Mouse (Mus musculus): ENCODE data around the gene Bahcc1. TPM values are rescaled to one million over a fixed set of nuclear protein-coding genes. Genes with fewer than 3 reads are reported as not detected.
A peak's percentile ranks its signal among the peaks of the same experiment; 100 is the strongest.

The Bahcc1 gene
- polyA plus RNA-seq, 1 experiment from 2014 or later = 24.9 TPM

DNA sequence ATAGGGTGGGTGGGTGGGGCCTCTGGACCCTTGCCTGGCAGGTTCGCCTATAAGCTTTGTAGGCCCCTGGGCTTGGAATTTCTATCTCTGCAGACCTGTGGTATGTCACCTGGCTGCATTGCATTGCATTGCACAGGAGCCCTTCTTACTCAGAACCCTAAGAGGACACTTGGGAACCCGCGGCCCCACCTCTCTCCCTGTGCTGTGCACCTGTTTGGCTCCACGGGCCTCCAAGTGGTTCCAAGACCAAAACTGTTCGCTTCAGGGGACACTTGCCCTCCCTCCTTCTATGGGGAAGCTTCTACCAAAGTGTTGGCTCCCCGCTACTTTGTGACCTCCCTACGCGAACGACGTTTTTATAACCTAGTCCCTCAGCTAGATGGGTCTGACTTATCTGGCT, 78.8 kb downstream of the Bahcc1 start:
- Histone ChIP-seq H3K27ac (replicated peaks; ENCODE audit: low read depth, low read length) (peak overlapping the region; percentile 92), H3K36me3 (ENCODE audit: control insufficient read depth, insufficient read depth, low read length) (no peaks in the 10 kb centered on the region), H3K9ac (ENCODE audit: low read length) (peak overlapping the region; percentile 76), H3K4me1 (ENCODE audit: control insufficient read depth, insufficient read depth, low read length) (peaks cover 39% of the 10 kb centered on the region), H3K27me3 (ENCODE audit: control insufficient read depth, insufficient read depth, low read length) (no peaks in the 10 kb centered on the region), H3K9me3 (ENCODE audit: control insufficient read depth, low read length) (no peaks in the 10 kb centered on the region), H3K4me3 (ENCODE audit: low read depth, low read length) (peak overlapping the region; percentile 32), H3K4me2 (ENCODE audit: low read depth, severe bottlenecking) (peak overlapping the region; percentile 72)
- ATAC-seq (ENCODE audit: insufficient number of reproducible peaks, low FRiP score, low TSS enrichment, low read depth) (no peak), DNase-seq (ENCODE audit: low spot score) (no peak)
- 35% methylated on average over 10 of the region's 10 CpGs for WGBS

- no peak overlapping the region for H3K4me3 ChIP-seq (ENCODE audit: low read depth, low read length)
- H3K36me3 ChIP-seq (ENCODE audit: control insufficient read depth, insufficient read depth, low read length) = no peaks in the 10 kb centered on the region
- DNase-seq (ENCODE audit: low spot score) (no peak), ATAC-seq (ENCODE audit: insufficient number of reproducible peaks, low FRiP score, low TSS enrichment, low read depth) (no peak)
- no peaks in the 10 kb centered on the region for H3K9me3 ChIP-seq (ENCODE audit: control insufficient read depth, low read length)
- H3K9ac ChIP-seq (ENCODE audit: low read length) = no peak overlapping the region
- no peak overlapping the region; the same call in 1 of the 2 replicates for H3K4me2 ChIP-seq (ENCODE audit: low read depth, severe bottlenecking)
- H3K4me1 ChIP-seq (ENCODE audit: control insufficient read depth, insufficient read depth, low read length) = peaks cover 39% of the 10 kb centered on the region
- peak overlapping the region; percentile 92; the same call in 1 of the 2 replicates for H3K27ac ChIP-seq (replicated peaks; ENCODE audit: low read depth, low read length)
- no peaks in the 10 kb centered on the region for H3K27me3 ChIP-seq (ENCODE audit: control insufficient read depth, insufficient read depth, low read length)
- 53% methylated on average over 6 of the region's 6 CpGs for WGBS
These were observed 79.3 kb downstream of the Bahcc1 start for GRCm38 (mm10) chr11:120312069-120312468.

DNA sequence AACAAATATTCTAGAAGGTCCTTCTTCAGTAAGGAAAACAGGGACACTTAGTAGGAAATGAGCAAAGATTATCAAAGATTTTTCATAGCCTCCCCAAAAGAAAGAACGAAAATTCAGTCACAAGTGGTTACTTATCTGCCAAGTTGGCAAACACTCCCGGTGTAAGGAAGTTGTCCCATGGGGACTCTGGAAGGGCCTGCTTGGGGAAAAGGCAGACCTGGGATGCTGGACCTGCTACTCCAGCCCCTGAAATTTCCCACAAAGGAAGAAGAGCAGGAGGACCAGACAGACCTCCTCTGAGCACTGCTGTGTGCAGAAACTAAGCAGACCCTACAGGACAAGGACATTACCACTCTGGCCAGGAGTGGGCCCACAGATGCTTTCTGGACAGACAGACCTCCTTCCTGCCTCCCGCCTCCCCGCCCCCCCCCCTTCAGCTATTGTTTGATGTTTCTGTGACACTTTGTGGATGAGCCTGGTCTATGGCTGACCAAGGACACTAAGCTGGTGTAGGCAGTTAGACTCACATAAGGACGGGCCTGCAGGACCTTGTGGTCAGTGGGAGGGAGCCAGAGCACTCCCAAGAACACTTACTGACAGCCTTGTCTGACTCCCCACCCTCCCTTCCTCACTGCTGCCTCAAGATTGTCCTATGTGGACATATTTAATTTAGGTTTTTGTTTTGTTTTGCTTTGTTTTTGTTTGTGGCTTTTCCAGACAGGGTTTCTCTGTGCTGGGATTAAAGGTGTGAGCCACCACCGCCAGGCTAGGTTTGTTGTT, 81.3 kb downstream of the Bahcc1 start:
- no peaks in the 10 kb centered on the region for H3K36me3 ChIP-seq (ENCODE audit: control insufficient read depth, insufficient read depth, low read length)
- ATAC-seq (ENCODE audit: insufficient number of reproducible peaks, low FRiP score, low TSS enrichment, low read depth) = no peak
- no peak for DNase-seq (ENCODE audit: low spot score)
- H3K27me3 ChIP-seq (ENCODE audit: control insufficient read depth, insufficient read depth, low read length) = no peaks in the 10 kb centered on the region
- H3K27ac ChIP-seq (replicated peaks; ENCODE audit: low read depth, low read length) = no peak overlapping the region
- no peak overlapping the region for H3K4me3 ChIP-seq (ENCODE audit: low read depth, low read length)
- H3K9me3 ChIP-seq (ENCODE audit: control insufficient read depth, low read length) = no peaks in the 10 kb centered on the region
- no peak overlapping the region for H3K4me2 ChIP-seq (ENCODE audit: low read depth, severe bottlenecking)
- H3K4me1 ChIP-seq (ENCODE audit: control insufficient read depth, insufficient read depth, low read length) = peaks cover 30% of the 10 kb centered on the region
- 55% methylated on average over 6 of the region's 6 CpGs for WGBS
- no peak overlapping the region for H3K9ac ChIP-seq (ENCODE audit: low read length)

DNA sequence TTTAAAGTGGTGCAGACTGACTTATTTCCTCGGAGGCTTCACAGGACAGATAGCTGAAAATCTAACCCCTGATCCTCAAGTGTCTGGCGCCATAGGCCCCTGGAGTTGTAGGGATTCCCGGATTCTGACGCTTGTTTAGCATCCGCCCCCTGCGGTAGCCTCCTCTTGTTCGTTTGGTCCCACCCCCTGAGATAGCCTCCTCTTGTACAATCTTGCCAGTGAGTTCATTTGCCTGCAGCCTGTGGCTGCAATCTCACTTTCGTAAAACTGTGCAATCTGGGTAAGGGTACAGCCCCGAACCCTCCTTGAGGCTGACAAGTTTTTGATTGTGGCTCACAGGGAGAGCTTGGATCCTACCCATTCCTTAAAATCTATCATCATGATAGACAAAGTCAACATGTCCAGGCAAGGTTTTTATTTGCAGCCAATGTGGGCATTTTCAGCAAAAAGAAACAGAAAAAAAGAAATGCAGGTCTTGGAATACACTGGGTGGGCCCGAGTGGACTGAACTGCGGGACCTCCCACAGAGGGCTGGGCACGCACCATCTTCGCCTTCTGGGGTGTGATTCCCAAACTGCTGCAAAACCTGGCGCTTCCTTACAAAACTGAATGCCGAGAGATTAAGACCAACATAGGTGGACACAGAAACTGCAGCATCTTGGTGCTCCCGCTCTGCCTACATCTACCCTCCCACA, 82.1 kb downstream of the Bahcc1 start:
- DNase-seq (ENCODE audit: low spot score) (no peak), ATAC-seq (ENCODE audit: insufficient number of reproducible peaks, low FRiP score, low TSS enrichment, low read depth) (no peak)
- no peaks in the 10 kb centered on the region for H3K36me3 ChIP-seq (ENCODE audit: control insufficient read depth, insufficient read depth, low read length)
- H3K4me1 ChIP-seq (ENCODE audit: control insufficient read depth, insufficient read depth, low read length) = peaks cover 30% of the 10 kb centered on the region
- H3K27me3 ChIP-seq (ENCODE audit: control insufficient read depth, insufficient read depth, low read length) = no peaks in the 10 kb centered on the region
- peak overlapping the region; percentile 96; the same call in 1 of the 2 replicates for H3K27ac ChIP-seq (replicated peaks; ENCODE audit: low read depth, low read length)
- no peaks in the 10 kb centered on the region for H3K9me3 ChIP-seq (ENCODE audit: control insufficient read depth, low read length)
- peak overlapping the region; percentile 85; the same call in 1 of the 2 replicates for H3K4me2 ChIP-seq (ENCODE audit: low read depth, severe bottlenecking)
- WGBS = 51% methylated on average over 16 of the region's 16 CpGs
- H3K4me3 ChIP-seq (ENCODE audit: low read depth, low read length) = no peak overlapping the region
- H3K9ac ChIP-seq (ENCODE audit: low read length) = no peak overlapping the region

- WGBS = 40% methylated on average over 4 of the region's 4 CpGs
- Histone ChIP-seq H3K9me3 (ENCODE audit: control insufficient read depth, low read length) (no peaks in the 10 kb centered on the region), H3K4me2 (ENCODE audit: low read depth, severe bottlenecking) (peak overlapping the region; percentile 85), H3K36me3 (ENCODE audit: control insufficient read depth, insufficient read depth, low read length) (no peaks in the 10 kb centered on the region), H3K4me3 (ENCODE audit: low read depth, low read length) (peak overlapping the region; percentile 46), H3K27me3 (ENCODE audit: control insufficient read depth, insufficient read depth, low read length) (no peaks in the 10 kb centered on the region), H3K9ac (ENCODE audit: low read length) (peak overlapping the region; percentile 85; the same call in 1 of the 2 replicates), H3K27ac (replicated peaks; ENCODE audit: low read depth, low read length) (peak overlapping the region; percentile 96), H3K4me1 (ENCODE audit: control insufficient read depth, insufficient read depth, low read length) (peaks cover 26% of the 10 kb centered on the region)
- DNase-seq (ENCODE audit: low spot score) (peak; percentile 34), ATAC-seq (ENCODE audit: insufficient number of reproducible peaks, low FRiP score, low TSS enrichment, low read depth) (no peak)
These were observed 82.6 kb downstream of the Bahcc1 start for GRCm38 (mm10) chr11:120315416-120315761.

DNA sequence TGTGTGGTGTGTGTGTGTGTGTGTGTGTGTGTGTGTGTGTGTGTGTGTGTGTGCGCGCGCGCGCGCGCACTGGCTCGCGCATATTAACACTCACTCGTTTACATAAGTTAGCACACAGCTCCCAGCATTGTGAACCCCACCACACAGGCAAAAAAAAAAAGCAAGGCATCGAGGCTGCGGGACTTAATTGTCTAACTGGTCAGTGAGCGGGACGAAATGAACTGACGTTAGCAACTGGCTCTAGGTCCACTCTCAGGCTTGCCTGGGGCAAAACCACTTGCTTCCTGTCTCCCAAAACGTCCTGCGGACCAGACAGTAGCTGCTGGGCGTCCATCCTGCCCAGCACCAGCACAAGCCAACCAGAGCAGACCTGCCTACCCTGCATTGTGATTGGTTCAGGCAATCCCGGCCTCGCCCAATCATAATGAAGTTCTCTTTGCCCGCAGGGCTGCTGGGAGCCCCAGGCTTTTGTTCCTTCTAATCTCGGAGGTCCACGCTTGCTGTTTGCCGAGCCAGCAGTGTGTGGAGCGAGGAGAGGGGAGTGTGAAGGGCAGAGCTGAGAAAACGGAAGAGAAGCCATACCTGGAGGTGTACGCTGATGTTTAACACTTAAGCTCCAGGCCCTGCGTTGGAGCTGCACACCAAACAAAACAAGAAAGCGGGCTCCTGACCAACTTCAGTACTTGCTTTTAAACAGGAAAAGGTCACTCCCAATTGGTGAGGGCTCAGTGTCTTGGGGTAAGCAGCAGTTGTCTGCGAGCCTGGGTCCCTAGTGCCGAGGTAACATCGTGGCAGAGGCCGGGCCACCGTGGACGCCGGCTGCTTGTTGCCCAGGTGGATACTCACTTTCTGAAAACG, 83.3 kb downstream of the Bahcc1 start:
- peak overlapping the region; percentile 85 for H3K4me2 ChIP-seq (ENCODE audit: low read depth, severe bottlenecking)
- peak overlapping the region; percentile 96 for H3K27ac ChIP-seq (replicated peaks; ENCODE audit: low read depth, low read length)

GRCm38 (mm10) chr11:120316690-120317254, 84.0 kb downstream of the Bahcc1 start:
- 23% methylated on average over 13 of the region's 13 CpGs for WGBS
- ATAC-seq (ENCODE audit: insufficient number of reproducible peaks, low FRiP score, low TSS enrichment, low read depth) = 0 out of 2 replicates have a peak, but pooled peaks have one; percentile 4

More for the DNA sequence above, 83.3 kb downstream of the Bahcc1 start:
- Histone ChIP-seq H3K9me3 (ENCODE audit: control insufficient read depth, low read length) (no peaks in the 10 kb centered on the region), H3K9ac (ENCODE audit: low read length) (peak overlapping the region; percentile 85), H3K4me3 (ENCODE audit: low read depth, low read length) (peak overlapping the region; percentile 46), H3K36me3 (ENCODE audit: control insufficient read depth, insufficient read depth, low read length) (no peaks in the 10 kb centered on the region), H3K27me3 (ENCODE audit: control insufficient read depth, insufficient read depth, low read length) (no peaks in the 10 kb centered on the region), H3K4me1 (ENCODE audit: control insufficient read depth, insufficient read depth, low read length) (peaks cover 23% of the 10 kb centered on the region)
- 10% methylated on average over 37 of the region's 37 CpGs for WGBS
- ATAC-seq (ENCODE audit: insufficient number of reproducible peaks, low FRiP score, low TSS enrichment, low read depth) (peak; percentile 93), DNase-seq (ENCODE audit: low spot score) (peak; percentile 94)

DNA sequence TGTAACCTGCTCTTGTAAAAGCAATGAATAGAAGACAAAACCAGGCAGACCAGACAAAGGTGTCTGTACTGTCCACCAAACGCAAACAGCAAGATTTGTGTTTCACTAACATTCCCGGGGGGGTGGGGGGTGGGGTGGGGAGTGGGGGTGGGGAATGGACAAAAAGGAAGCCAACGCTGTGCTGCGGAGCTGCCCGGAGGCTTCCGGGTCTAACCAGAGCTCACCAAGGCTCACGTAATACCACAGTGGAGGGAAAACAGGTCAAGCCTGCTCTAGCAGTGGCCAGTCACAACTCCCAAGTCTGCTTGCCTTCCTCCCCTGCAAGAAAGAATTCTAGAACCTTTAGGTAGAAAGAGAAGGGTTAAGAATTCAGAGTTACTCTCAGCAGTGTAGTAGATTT, 84.7 kb downstream of the Bahcc1 start:
- H3K4me2 ChIP-seq (ENCODE audit: low read depth, severe bottlenecking) = no peak overlapping the region
- H3K4me3 ChIP-seq (ENCODE audit: low read depth, low read length) = no peak overlapping the region
- H3K36me3 ChIP-seq (ENCODE audit: control insufficient read depth, insufficient read depth, low read length) = no peaks in the 10 kb centered on the region
- no peaks in the 10 kb centered on the region for H3K9me3 ChIP-seq (ENCODE audit: control insufficient read depth, low read length)
- 71% methylated on average over 7 of the region's 7 CpGs for WGBS
- no peak overlapping the region for H3K27ac ChIP-seq (replicated peaks; ENCODE audit: low read depth, low read length)
- ATAC-seq (ENCODE audit: insufficient number of reproducible peaks, low FRiP score, low TSS enrichment, low read depth) = no peak
- H3K9ac ChIP-seq (ENCODE audit: low read length) = no peak overlapping the region
- no peak for DNase-seq (ENCODE audit: low spot score)
- H3K27me3 ChIP-seq (ENCODE audit: control insufficient read depth, insufficient read depth, low read length) = no peaks in the 10 kb centered on the region
- peaks cover 13% of the 10 kb centered on the region for H3K4me1 ChIP-seq (ENCODE audit: control insufficient read depth, insufficient read depth, low read length)

More at GRCm38 (mm10) chr11:120316690-120317254, 84.0 kb downstream of the Bahcc1 start:
- peak; percentile 53 for DNase-seq (ENCODE audit: low spot score)
- no peaks in the 10 kb centered on the region for H3K36me3 ChIP-seq (ENCODE audit: control insufficient read depth, insufficient read depth, low read length)
- H3K27ac ChIP-seq (replicated peaks; ENCODE audit: low read depth, low read length) = peak overlapping the region; percentile 96
- no peaks in the 10 kb centered on the region for H3K27me3 ChIP-seq (ENCODE audit: control insufficient read depth, insufficient read depth, low read length)
- H3K4me2 ChIP-seq (ENCODE audit: low read depth, severe bottlenecking) = peak overlapping the region; percentile 85
- H3K4me1 ChIP-seq (ENCODE audit: control insufficient read depth, insufficient read depth, low read length) = peaks cover 16% of the 10 kb centered on the region
- peak overlapping the region; percentile 46 for H3K4me3 ChIP-seq (ENCODE audit: low read depth, low read length)
- H3K9ac ChIP-seq (ENCODE audit: low read length) = peak overlapping the region; percentile 85
- H3K9me3 ChIP-seq (ENCODE audit: control insufficient read depth, low read length) = no peaks in the 10 kb centered on the region
